Mouse (Mus musculus) neural tube, embryonic 12.5 days (tissue): Measurements from ENCODE around the gene Cldn14. TPM values are rescaled to one million over a fixed set of nuclear protein-coding genes. Genes with fewer than 3 reads are reported as not detected.
"Not testable (repeated sequence)": the region's sequence is repeated elsewhere in the genome, so short reads cannot be mapped to it uniquely, and the experiment has no call there.

Source experiments
- ATAC-seq: fragments of 200-750 bp; cut with Nextera tagmentation; 2 replicates; pipeline ENCODE4 v1.8.0; 2017; ENCODE audit warnings: low read depth, mild to moderate bottlenecking, moderate TSS enrichment, moderate library complexity; ENCODE audit not compliant: low FRiP score
- H3K27ac ChIP-seq: fragments of 300-500 bp; sonication (generic); 2 replicates; pipeline ENCODE4 v1.5.1; 2016
- H3K27me3 ChIP-seq: fragments of 300-500 bp; sonication (generic); replicated peaks from 2 replicates; pipeline ENCODE4 v1.6.1; 2016; ENCODE audit warnings: mild to moderate bottlenecking
- H3K36me3 ChIP-seq: fragments of 300-500 bp; sonication (generic); 2 replicates; pipeline ENCODE4 v1.6.1; 2016; ENCODE audit warnings: mild to moderate bottlenecking
- H3K4me1 ChIP-seq: fragments of 300-500 bp; sonication (generic); 2 replicates; pipeline ENCODE4 v1.6.1; 2016
- H3K4me2 ChIP-seq: fragments of 300-500 bp; sonication (generic); replicated peaks from 2 replicates; pipeline ENCODE4 v1.6.1; 2016; ENCODE audit warnings: mild to moderate bottlenecking
- H3K4me3 ChIP-seq: fragments of 300-500 bp; sonication (generic); 2 replicates; pipeline ENCODE4 v1.5.1; 2016
- H3K9ac ChIP-seq: fragments of 300-500 bp; sonication (generic); 2 replicates; pipeline ENCODE4 v1.6.1; 2016; ENCODE audit warnings: mild to moderate bottlenecking
- H3K9me3 ChIP-seq: fragments of 300-500 bp; sonication (generic); 2 replicates; pipeline ENCODE4 v1.6.1; 2016; ENCODE audit warnings: mild to moderate bottlenecking
- WGBS: fragments of 180-500 bp; shearing (Covaris S2); methylation state at CpG from one replicate; pipeline ENCODE4 v1.1.7; 2016; 5-methylcytosine and 5-hydroxymethylcytosine counted together
- polyA plus RNA-seq: library from polyadenylated mRNA; unstranded; fragments of >200 nt; fragmentation: Nextera tagmentation; extraction: Ambion mirVana; gene quantifications from 2 replicates; pipeline ENCODE4 v1.2.1, GENCODE M21; 2016

Gene Cldn14
- polyA plus RNA-seq, 1 experiment from 2014 or later: 0.56 TPM

DNA sequence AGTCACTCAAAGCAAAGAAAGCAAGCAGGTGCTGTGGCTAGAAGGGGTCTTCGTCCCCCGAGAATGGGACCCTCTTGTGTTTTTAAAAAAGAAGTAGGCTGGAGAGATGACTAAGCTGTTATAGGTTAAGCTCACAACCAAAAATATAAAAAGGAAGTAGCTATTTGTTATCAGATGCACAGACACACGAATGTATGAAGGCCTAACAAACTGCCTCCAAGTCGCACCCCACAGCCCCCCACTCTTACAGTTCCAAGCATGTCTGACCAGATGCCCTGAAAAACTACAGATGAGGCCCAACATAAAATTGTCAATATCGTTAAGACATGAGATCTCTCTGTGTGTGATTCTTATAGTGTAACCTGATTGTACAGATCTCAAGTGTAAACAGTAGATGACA is 23.6 kb upstream of the Cldn14 start:
- no peak overlapping the region for H3K4me2 ChIP-seq
- H3K4me3 ChIP-seq: no peak overlapping the region
- H3K4me1 ChIP-seq: no peaks in the 10 kb centered on the region
- no peaks in the 10 kb centered on the region for H3K36me3 ChIP-seq
- H3K27me3 ChIP-seq: no peaks in the 10 kb centered on the region
- 88% methylated on average over 5 of the region's 5 CpGs for WGBS
- no peak overlapping the region for H3K27ac ChIP-seq
- no peaks in the 10 kb centered on the region for H3K9me3 ChIP-seq
- ATAC-seq: no peak
- H3K9ac ChIP-seq: no peak overlapping the region

DNA sequence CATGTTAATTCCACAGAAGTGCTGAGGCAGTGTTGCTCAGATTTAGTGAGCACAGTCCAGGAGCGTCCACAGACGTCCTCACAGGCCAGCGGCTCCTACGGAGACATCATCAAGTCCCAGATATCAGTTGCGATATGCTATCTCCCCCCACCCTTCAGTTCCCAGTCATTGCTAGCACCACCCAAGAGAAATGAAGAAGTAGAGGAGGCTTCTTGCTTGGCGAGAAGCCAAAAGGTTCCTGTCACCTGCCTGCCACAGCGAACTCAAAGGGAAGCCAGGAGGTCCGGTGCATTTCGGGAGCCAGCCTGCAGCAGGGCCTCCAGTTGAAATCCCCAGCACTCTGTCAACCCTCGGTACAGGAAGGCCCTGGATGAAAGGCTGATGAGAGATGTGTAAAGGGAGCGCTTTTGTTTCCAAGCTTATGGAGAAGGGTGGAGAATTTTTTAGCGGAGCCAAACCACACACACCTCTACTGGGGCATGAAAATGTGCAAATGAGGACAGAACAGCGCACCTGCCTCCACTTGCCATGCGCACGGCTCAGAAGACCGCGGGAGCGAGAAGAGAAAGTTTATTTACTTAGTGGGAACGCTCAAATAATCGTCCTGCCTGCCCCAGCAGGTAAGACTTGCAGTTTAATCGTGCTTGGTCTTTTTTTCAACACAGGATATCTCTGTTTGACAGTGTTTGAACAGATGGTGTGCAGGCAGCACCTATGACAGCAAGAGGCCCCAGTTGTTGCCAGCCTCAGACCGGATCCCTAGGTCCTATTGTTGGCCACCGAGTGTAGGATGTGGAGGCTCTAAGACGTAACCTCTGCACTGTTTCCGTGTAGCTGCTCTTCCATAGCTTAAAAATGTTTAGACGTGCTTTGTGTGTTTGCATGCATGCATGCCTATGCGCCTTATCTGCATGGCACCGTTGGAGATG is 15.0 kb upstream of the Cldn14 start:
- Histone ChIP-seq H3K4me1 (no peaks in the 10 kb centered on the region), H3K27ac (no peak overlapping the region), H3K9me3 (peaks cover 11% of the 10 kb centered on the region; the same call in 1 of the 2 replicates), H3K4me3 (no peak overlapping the region), H3K36me3 (no peaks in the 10 kb centered on the region), H3K27me3 (no peaks in the 10 kb centered on the region), H3K4me2 (no peak overlapping the region), H3K9ac (no peak overlapping the region)
- ATAC-seq: no peak
- 79% methylated on average over 28 of the region's 28 CpGs for WGBS

DNA sequence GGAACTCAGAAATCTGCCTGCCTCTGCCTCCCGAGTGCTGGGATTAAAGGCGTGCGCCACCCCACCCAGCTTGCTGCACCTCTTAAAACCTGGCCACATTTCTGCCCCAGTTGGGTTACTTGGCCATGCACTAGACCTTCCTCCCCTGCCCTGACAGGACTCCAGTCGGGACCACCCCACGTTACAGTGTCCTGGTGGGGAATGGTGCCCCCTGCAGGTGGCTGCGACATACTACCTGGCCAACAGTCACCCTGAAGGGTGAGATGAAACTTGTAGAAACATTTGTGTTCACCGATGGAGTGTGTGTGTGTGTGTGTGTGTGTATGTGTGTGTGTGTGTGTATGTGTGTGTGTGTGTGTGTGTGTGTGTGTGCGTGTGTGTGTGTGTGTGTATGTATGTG is 11.1 kb upstream of the Cldn14 start:
- H3K36me3 ChIP-seq, ATAC-seq, H3K27me3 ChIP-seq, H3K27ac ChIP-seq, H3K9me3 ChIP-seq, H3K4me1 ChIP-seq, H3K4me2 ChIP-seq, H3K4me3 ChIP-seq, H3K9ac ChIP-seq: not testable (repeated sequence)
- WGBS: 69% methylated on average over 8 of the region's 8 CpGs

- Histone ChIP-seq H3K4me2 (no peak overlapping the region), H3K9me3 (no peaks in the 10 kb centered on the region), H3K9ac (no peak overlapping the region), H3K4me1 (no peaks in the 10 kb centered on the region), H3K4me3 (no peak overlapping the region), H3K27me3 (no peaks in the 10 kb centered on the region; the same call in 1 of the 2 replicates), H3K27ac (no peak overlapping the region), H3K36me3 (no peaks in the 10 kb centered on the region)
- 73% methylated on average over 4 of the region's 4 CpGs for WGBS
- ATAC-seq: no peak
Measured at GRCm38 (mm10) chr16:94017953-94018352, 9.3 kb upstream of the Cldn14 start.

DNA sequence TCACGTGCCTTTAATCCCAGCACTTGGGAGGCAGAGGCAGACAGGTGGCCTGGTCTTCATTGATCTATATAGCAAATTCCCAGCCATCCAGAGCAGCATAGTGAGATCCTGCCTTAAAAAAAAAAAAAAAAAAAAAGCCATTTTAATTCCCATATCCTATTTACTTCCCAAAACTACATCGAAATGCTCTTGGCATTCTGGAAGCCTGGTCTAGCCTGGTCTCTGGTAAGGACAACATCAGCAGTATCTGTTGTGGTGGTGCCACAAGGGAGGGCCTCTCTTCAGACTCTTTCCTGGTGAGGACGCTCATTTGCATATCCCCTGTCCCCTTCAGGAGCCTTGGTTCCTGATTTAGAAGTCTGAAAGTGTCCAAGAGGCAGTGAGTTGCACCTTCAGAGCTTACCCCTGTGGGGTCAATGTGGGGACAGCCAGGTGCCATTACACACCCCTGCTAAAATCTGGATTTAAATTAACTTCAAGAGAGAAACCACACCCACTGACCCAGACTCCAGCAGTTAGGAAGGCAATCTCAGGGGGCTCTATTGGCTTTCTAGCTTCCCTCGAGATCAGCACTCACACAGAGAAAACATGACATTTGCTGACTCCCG is 6.0 kb upstream of the Cldn14 start:
- H3K4me2 ChIP-seq: no peak overlapping the region
- H3K4me3 ChIP-seq: no peak overlapping the region
- no peaks in the 10 kb centered on the region for H3K36me3 ChIP-seq
- ATAC-seq: no peak
- H3K4me1 ChIP-seq: no peaks in the 10 kb centered on the region
- H3K9me3 ChIP-seq: no peaks in the 10 kb centered on the region
- H3K9ac ChIP-seq: no peak overlapping the region
- H3K27ac ChIP-seq: no peak overlapping the region
- H3K27me3 ChIP-seq: no peaks in the 10 kb centered on the region; the same call in 1 of the 2 replicates
- WGBS: 78% methylated on average over 5 of the region's 5 CpGs

DNA sequence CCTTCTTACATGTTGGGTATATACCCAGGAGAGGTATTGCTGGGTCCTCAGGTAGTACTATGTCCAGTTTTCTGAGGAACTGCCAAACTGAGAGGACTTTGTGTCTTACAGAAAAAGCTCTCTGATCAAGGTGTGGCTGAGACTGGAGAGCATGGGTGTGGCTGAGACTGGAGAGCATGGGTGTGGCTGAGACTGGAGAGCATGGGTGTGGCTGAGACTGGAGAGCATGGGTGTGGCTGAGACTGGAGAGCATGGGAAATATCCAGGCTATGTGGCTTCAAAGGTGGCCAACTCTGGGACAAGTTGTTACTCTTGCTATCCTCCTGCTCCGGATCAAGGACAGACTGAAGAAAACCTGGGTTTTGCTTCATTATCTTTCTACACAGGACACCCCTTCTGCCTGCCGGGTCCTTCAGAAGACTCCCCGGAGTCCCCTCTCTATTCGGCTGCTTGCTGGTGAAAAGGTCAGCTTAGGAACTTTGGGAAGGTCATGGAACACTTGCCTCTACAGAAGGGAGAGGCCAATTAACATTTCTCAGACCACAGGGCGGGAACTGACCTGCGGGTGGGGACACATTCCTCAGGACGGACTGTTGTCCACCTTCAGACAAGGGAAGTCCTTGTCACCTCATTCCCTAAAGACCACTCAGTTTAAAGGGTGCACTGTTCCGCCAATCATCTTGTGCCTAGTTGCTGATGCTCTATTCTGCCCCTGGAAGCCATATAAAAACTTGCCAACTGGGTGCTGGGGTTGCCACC is 4.9 kb upstream of the Cldn14 start:
- not testable (repeated sequence) for ATAC-seq, H3K36me3 ChIP-seq, H3K4me3 ChIP-seq, H3K4me2 ChIP-seq, H3K4me1 ChIP-seq, H3K27me3 ChIP-seq, H3K27ac ChIP-seq, H3K9me3 ChIP-seq, H3K9ac ChIP-seq
- 80% methylated on average over 8 of the region's 8 CpGs for WGBS

DNA sequence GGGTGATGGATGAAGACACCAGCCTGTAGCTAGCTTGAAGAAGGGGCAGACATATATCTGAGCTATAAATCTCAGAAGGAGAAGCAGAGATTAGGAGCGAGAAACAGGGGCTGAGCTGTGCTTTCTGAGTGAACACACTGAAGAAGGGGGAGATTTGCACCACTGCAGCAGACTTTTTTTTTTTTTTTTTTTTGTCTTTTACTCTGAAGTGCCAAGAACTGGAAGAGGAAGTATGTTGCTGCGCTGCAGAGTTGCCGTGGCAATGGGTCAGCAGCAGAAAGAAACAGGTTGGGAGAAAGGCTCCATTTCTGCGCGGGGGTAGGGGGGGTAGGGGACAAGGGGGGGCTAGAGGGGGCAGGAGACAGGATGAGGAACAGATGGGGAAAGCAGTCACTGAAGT is 2.6 kb upstream of the Cldn14 start:
- 8% methylated on average over 5 of the region's 5 CpGs for WGBS
- H3K27me3 ChIP-seq: no peaks in the 10 kb centered on the region
- 0 out of 2 replicates have a peak overlapping the region, but pooled peaks have one; percentile 5 for H3K4me2 ChIP-seq
- H3K27ac ChIP-seq: no peak overlapping the region
- no peaks in the 10 kb centered on the region for H3K36me3 ChIP-seq
- no peak for ATAC-seq
- H3K9me3 ChIP-seq: no peaks in the 10 kb centered on the region
- H3K9ac ChIP-seq: no peak overlapping the region
- H3K4me3 ChIP-seq: no peak overlapping the region
- peaks cover 21% of the 10 kb centered on the region for H3K4me1 ChIP-seq

- Histone ChIP-seq H3K9ac (no peak overlapping the region), H3K27me3 (no peaks in the 10 kb centered on the region), H3K36me3 (no peaks in the 10 kb centered on the region), H3K27ac (no peak overlapping the region), H3K4me3 (no peak overlapping the region), H3K4me2 (no peak overlapping the region), H3K4me1 (peaks cover 21% of the 10 kb centered on the region), H3K9me3 (no peaks in the 10 kb centered on the region)
- WGBS: 82% methylated on average over 3 of the region's 3 CpGs
- ATAC-seq: no peak
Measured at GRCm38 (mm10) chr16:94010633-94011032, 2.0 kb upstream of the Cldn14 start.

- Histone ChIP-seq H3K4me1 (peaks cover 21% of the 10 kb centered on the region), H3K4me2 (no peak overlapping the region), H3K9me3 (no peaks in the 10 kb centered on the region), H3K27me3 (no peaks in the 10 kb centered on the region), H3K27ac (no peak overlapping the region), H3K36me3 (no peaks in the 10 kb centered on the region), H3K9ac (no peak overlapping the region), H3K4me3 (no peak overlapping the region)
- no peak for ATAC-seq
- 84% methylated on average over 5 of the region's 5 CpGs for WGBS
Measured at GRCm38 (mm10) chr16:94010156-94010555, 1.5 kb upstream of the Cldn14 start.

DNA sequence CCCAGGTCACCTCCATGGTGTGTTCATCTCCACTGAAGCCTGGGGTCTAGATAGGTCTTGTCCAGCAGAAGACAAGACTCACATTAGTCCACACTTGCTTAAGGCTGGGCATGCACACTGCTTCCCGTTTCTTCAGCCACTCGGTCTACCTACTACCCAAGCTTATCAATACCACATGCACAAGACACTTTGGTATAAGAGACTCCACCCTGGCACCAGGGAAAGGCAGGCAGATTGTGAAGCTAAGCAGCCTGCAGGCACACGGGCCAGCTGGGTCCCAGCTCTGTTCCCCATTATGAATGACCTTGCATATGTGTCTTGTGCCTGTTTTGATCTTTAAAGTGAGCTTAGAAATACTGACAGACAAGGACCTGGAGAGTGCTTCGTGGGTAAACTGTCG is 719 bp upstream of the Cldn14 start:
- Histone ChIP-seq H3K36me3 (no peaks in the 10 kb centered on the region), H3K4me3 (no peak overlapping the region), H3K9me3 (no peaks in the 10 kb centered on the region), H3K4me1 (peaks cover 21% of the 10 kb centered on the region), H3K4me2 (no peak overlapping the region), H3K27ac (no peak overlapping the region), H3K27me3 (no peaks in the 10 kb centered on the region), H3K9ac (no peak overlapping the region)
- no peak for ATAC-seq
- 71% methylated on average over 5 of the region's 5 CpGs for WGBS

- Histone ChIP-seq H3K9me3 (no peaks in the 10 kb centered on the region), H3K4me3 (no peak overlapping the region), H3K4me2 (peak overlapping the region; percentile 40), H3K27ac (no peak overlapping the region), H3K27me3 (no peaks in the 10 kb centered on the region), H3K4me1 (peaks cover 21% of the 10 kb centered on the region), H3K36me3 (no peaks in the 10 kb centered on the region), H3K9ac (no peak overlapping the region)
- 28% methylated on average over 23 of the region's 23 CpGs for WGBS
- peak; percentile 57; the same call in 1 of the 2 replicates for ATAC-seq
Measured at GRCm38 (mm10) chr16:94006706-94007665, 1.7 kb downstream of the Cldn14 start.
